Mouse (Mus musculus) heart, embryonic 14.5 days (tissue): ENCODE results near the gene 1110017D15Rik. TPM values are rescaled to one million over a fixed set of nuclear protein-coding genes. Genes with fewer than 3 reads are reported as not detected.

Experiments used
- ATAC-seq: fragments of 200-750 bp; cut with Nextera tagmentation; 2 replicates; pipeline ENCODE4 v1.8.0; 2017; ENCODE audit warnings: low read depth, moderate TSS enrichment; ENCODE audit not compliant: insufficient number of reproducible peaks, insufficient read depth, low FRiP score
- H3K27ac ChIP-seq, 2 experiments: fragments of 200-500 bp in 1 of 2; fragments of 300-500 bp in 1 of 2; sonication (generic) in 1 of 2; replicated peaks in 1 of 2; 2 replicates each; pipeline ENCODE4 v1.5.1; 2012 to 2014; ENCODE audit warnings: low read depth in 2 of 2, low read length in 2 of 2, control low read depth in 1 of 2, mild to moderate bottlenecking in 1 of 2, mixed read lengths in 1 of 2; ENCODE audit not compliant: control insufficient read depth in 1 of 2, insufficient read depth in 1 of 2
- H3K27me3 ChIP-seq: fragments of 300-500 bp; sonication (generic); 2 replicates; pipeline ENCODE4 v1.6.1; 2014; ENCODE audit warnings: mild to moderate bottlenecking, low read length, control low read depth; ENCODE audit not compliant: control insufficient read depth, insufficient read depth
- H3K36me3 ChIP-seq: fragments of 300-500 bp; sonication (generic); 2 replicates; pipeline ENCODE4 v1.6.1; 2014; ENCODE audit warnings: mild to moderate bottlenecking, control low read depth, low read length, mixed read lengths; ENCODE audit not compliant: control insufficient read depth, insufficient read depth
- H3K4me1 ChIP-seq, 2 experiments: fragments of 200-500 bp in 1 of 2; fragments of 300-500 bp in 1 of 2; sonication (generic) in 1 of 2; 2 replicates each; pipeline ENCODE4 v1.6.1; 2012 to 2014; ENCODE audit warnings: low read length in 2 of 2, control low read depth in 1 of 2, mixed read lengths in 1 of 2; ENCODE audit not compliant: control insufficient read depth in 2 of 2, insufficient read depth in 2 of 2
- H3K4me2 ChIP-seq: fragments of 300-500 bp; sonication (generic); 2 replicates; pipeline ENCODE4 v1.6.1; 2014; ENCODE audit warnings: mild to moderate bottlenecking, low read length
- H3K4me3 ChIP-seq, 2 experiments: fragments of 200-500 bp in 1 of 2; fragments of 300-500 bp in 1 of 2; sonication (generic) in 1 of 2; 2 replicates each; pipeline ENCODE4 v1.5.1; 2012 to 2014; ENCODE audit warnings: low read length in 2 of 2, mild to moderate bottlenecking in 2 of 2, control low read depth in 1 of 2, low read depth in 1 of 2, moderate library complexity in 1 of 2; ENCODE audit not compliant: control insufficient read depth in 1 of 2, insufficient read depth in 1 of 2
- H3K9ac ChIP-seq: fragments of 300-500 bp; sonication (generic); 2 replicates; pipeline ENCODE4 v1.6.1; 2014; ENCODE audit warnings: mild to moderate bottlenecking, low read length
- H3K9me3 ChIP-seq: fragments of 300-500 bp; sonication (generic); 2 replicates; pipeline ENCODE4 v1.6.1; 2016; ENCODE audit warnings: low read length, control low read depth; ENCODE audit not compliant: control insufficient read depth
- WGBS: fragments of 180-500 bp; shearing (Covaris S2); extraction: QIAGEN DNeasy Blood & Tissue Kit; methylation state at CpG from one replicate; pipeline ENCODE4 v1.1.7; 2014; 5-methylcytosine and 5-hydroxymethylcytosine counted together
- polyA plus RNA-seq: library from polyadenylated mRNA; unstranded; fragments of >200 nt; fragmentation: Nextera tagmentation; extraction: Ambion mirVana; gene quantifications from 2 replicates; pipeline ENCODE4 v1.2.1, GENCODE M21; 2014

1110017D15Rik gene
- polyA plus RNA-seq, 1 experiment from 2014 or later = 0.30 TPM

- H3K27me3 ChIP-seq = peaks cover 50% of the 10 kb centered on the region
- H3K4me2 ChIP-seq = peak within 1 kb of the TSS; percentile 82
- no peaks in the 10 kb centered on the region for H3K9me3 ChIP-seq
- 0 out of 4 replicates have a peak within 1 kb of the TSS, but pooled peaks of 1 of the 2 experiments have one; percentile 11 for H3K27ac ChIP-seq
- H3K4me3 ChIP-seq = peak within 1 kb of the TSS; percentile 46 to 50
- ATAC-seq = peak; percentile 92
- peaks cover 25 to 28% of the 10 kb centered on the region in 2 experiments for H3K4me1 ChIP-seq
- WGBS = 3% methylated on average over 18 of the region's 18 CpGs
- H3K36me3 ChIP-seq = no peaks in the 10 kb centered on the region
- peak within 1 kb of the TSS; percentile 68 for H3K9ac ChIP-seq
These were observed 14.1 kb downstream of the 1110017D15Rik start, which contains the start of gene AI464131 for GRCm38 (mm10) chr4:41502986-41503412. Gene AI464131, minus strand, starts transcription at chr4:41503076.

- ATAC-seq = 0 out of 2 replicates have a peak, but pooled peaks have one; percentile 2
- H3K27ac ChIP-seq = 0 out of 4 replicates have a peak overlapping the region, but pooled peaks of 1 of the 2 experiments have one; percentile 11
- peaks cover 56% of the 10 kb centered on the region for H3K27me3 ChIP-seq
- peak overlapping the region; percentile 68 for H3K9ac ChIP-seq
- H3K4me3 ChIP-seq = peak overlapping the region; percentile 46 to 50
- H3K36me3 ChIP-seq = no peaks in the 10 kb centered on the region
- peak overlapping the region; percentile 82 for H3K4me2 ChIP-seq
- 13% methylated on average over 20 of the region's 20 CpGs for WGBS
- peaks cover 31 to 32% of the 10 kb centered on the region in 2 experiments for H3K4me1 ChIP-seq
- H3K9me3 ChIP-seq = no peaks in the 10 kb centered on the region
These were observed 14.8 kb downstream of the 1110017D15Rik start for GRCm38 (mm10) chr4:41502171-41502940.

GRCm38 (mm10) chr4:41500787-41501186, 16.3 kb downstream of the 1110017D15Rik start:
- no peaks in the 10 kb centered on the region for H3K36me3 ChIP-seq
- H3K4me1 ChIP-seq = peaks cover 24 to 26% of the 10 kb centered on the region in 2 experiments
- WGBS = 82% methylated on average over 4 of the region's 4 CpGs
- ATAC-seq = no peak
- H3K9ac ChIP-seq = no peak overlapping the region
- no peak overlapping the region for H3K27ac ChIP-seq
- peaks cover 72% of the 10 kb centered on the region for H3K27me3 ChIP-seq
- H3K4me3 ChIP-seq = no peak overlapping the region
- no peaks in the 10 kb centered on the region for H3K9me3 ChIP-seq
- H3K4me2 ChIP-seq = no peak overlapping the region

- no peak overlapping the region for H3K4me3 ChIP-seq
- no peak overlapping the region for H3K4me2 ChIP-seq
- 64% methylated on average over 8 of the region's 8 CpGs for WGBS
These were observed 17.5 kb downstream of the 1110017D15Rik start for GRCm38 (mm10) chr4:41499619-41500018.

GRCm38 (mm10) chr4:41498921-41499391, 18.2 kb downstream of the 1110017D15Rik start:
- Histone ChIP-seq H3K9me3 (no peaks in the 10 kb centered on the region), H3K4me1 (peaks cover 24 to 26% of the 10 kb centered on the region in 2 experiments), H3K4me3 (peak overlapping the region; percentile 20 to 37), H3K27me3 (peaks cover 73% of the 10 kb centered on the region), H3K4me2 (peak overlapping the region; percentile 73), H3K9ac (peak overlapping the region; percentile 30; the same call in 1 of the 2 replicates), H3K27ac (no peak overlapping the region), H3K36me3 (no peaks in the 10 kb centered on the region)
- no peak for ATAC-seq
- 5% methylated on average over 43 of the region's 43 CpGs for WGBS

More at GRCm38 (mm10) chr4:41499619-41500018, 17.5 kb downstream of the 1110017D15Rik start:
- Histone ChIP-seq H3K27ac (no peak overlapping the region), H3K36me3 (no peaks in the 10 kb centered on the region), H3K27me3 (peaks cover 73% of the 10 kb centered on the region), H3K9me3 (no peaks in the 10 kb centered on the region), H3K4me1 (peaks cover 24 to 26% of the 10 kb centered on the region in 2 experiments), H3K9ac (no peak overlapping the region)
- no peak for ATAC-seq

GRCm38 (mm10) chr4:41497995-41498845, 18.9 kb downstream of the 1110017D15Rik start:
- H3K4me2 ChIP-seq = peak overlapping the region; percentile 73
- peak overlapping the region; percentile 33 to 37 for H3K4me3 ChIP-seq
- H3K9me3 ChIP-seq = no peaks in the 10 kb centered on the region
- H3K27me3 ChIP-seq = peaks cover 73% of the 10 kb centered on the region
- 7% methylated on average over 72 of the region's 72 CpGs for WGBS
- no peaks in the 10 kb centered on the region for H3K36me3 ChIP-seq
- peak overlapping the region; percentile 21; the same call in 1 of the 2 replicates for H3K9ac ChIP-seq
- no peak overlapping the region for H3K27ac ChIP-seq
- ATAC-seq = no peak
- peaks cover 24 to 26% of the 10 kb centered on the region in 2 experiments for H3K4me1 ChIP-seq

GRCm38 (mm10) chr4:41497579-41497978, 19.6 kb downstream of the 1110017D15Rik start:
- Histone ChIP-seq H3K4me2 (peak overlapping the region; percentile 73), H3K27ac (no peak overlapping the region), H3K9me3 (no peaks in the 10 kb centered on the region), H3K36me3 (no peaks in the 10 kb centered on the region), H3K4me3 (peak overlapping the region; percentile 33 to 37), H3K9ac (peak overlapping the region; percentile 21; the same call in 1 of the 2 replicates), H3K27me3 (peaks cover 73% of the 10 kb centered on the region), H3K4me1 (peaks cover 21 to 24% of the 10 kb centered on the region in 2 experiments)
- 4% methylated on average over 34 of the region's 34 CpGs for WGBS
- no peak for ATAC-seq
